Mouse (Mus musculus) heart, postnatal 0 days (tissue): ENCODE results near the gene Atxn2. TPM values are rescaled to one million over a fixed set of nuclear protein-coding genes. Genes with fewer than 3 reads are reported as not detected.

Source experiments
- ATAC-seq: fragments of 200-750 bp; cut with Nextera tagmentation; 2 replicates; pipeline ENCODE4 v1.8.0; 2017; ENCODE audit warnings: low read depth, moderate number of reproducible peaks, moderate library complexity; ENCODE audit not compliant: insufficient read depth
- DNase-seq: peaks from one replicate; pipeline ENCODE4 v3.0.0-alpha.2; 2016; ENCODE audit warnings: low spot score
- H3K27ac ChIP-seq: fragments of 300-500 bp; sonication (generic); 2 replicates; pipeline ENCODE4 v1.5.1; 2014; ENCODE audit warnings: low read depth, mild to moderate bottlenecking
- H3K27me3 ChIP-seq: fragments of 300-500 bp; sonication (generic); 2 replicates; pipeline ENCODE4 v1.6.1; 2014; ENCODE audit warnings: low read length, mixed read lengths; ENCODE audit not compliant: control insufficient read depth, insufficient read depth
- H3K36me3 ChIP-seq: fragments of 300-500 bp; sonication (generic); replicated peaks from 2 replicates; pipeline ENCODE4 v1.6.1; 2014; ENCODE audit warnings: low read length, mixed read lengths; ENCODE audit not compliant: control insufficient read depth, insufficient read depth
- H3K4me1 ChIP-seq: fragments of 300-500 bp; sonication (generic); 2 replicates; pipeline ENCODE4 v1.6.1; 2014; ENCODE audit warnings: antibody characterized with exemption; ENCODE audit not compliant: control insufficient read depth, insufficient read depth
- H3K4me2 ChIP-seq: fragments of 300-500 bp; sonication (generic); 2 replicates; pipeline ENCODE4 v1.6.1; 2014; ENCODE audit warnings: low read depth, mild to moderate bottlenecking, low read length, moderate library complexity
- H3K4me3 ChIP-seq: fragments of 300-500 bp; sonication (generic); 2 replicates; pipeline ENCODE4 v1.5.1; 2014; ENCODE audit warnings: low read depth, low read length
- H3K9ac ChIP-seq: fragments of 300-500 bp; sonication (generic); replicated peaks from 2 replicates; pipeline ENCODE4 v1.6.1; 2014; ENCODE audit warnings: low read depth, low read length, mixed read lengths
- H3K9me3 ChIP-seq: fragments of 300-500 bp; sonication (generic); replicated peaks from 2 replicates; pipeline ENCODE4 v1.6.1; 2016; ENCODE audit warnings: low read length; ENCODE audit not compliant: control insufficient read depth
- CTCF ChIP-seq: IDR thresholded peaks from 2 replicates; pipeline ENCODE4 v1.5.1; 2016; ENCODE audit warnings: antibody characterized with exemption, control low read depth, low read depth
- EP300 ChIP-seq: IDR thresholded peaks from 2 replicates; pipeline ENCODE4 v1.6.1; 2016; ENCODE audit warnings: antibody characterized with exemption, low read depth
- WGBS: fragments of 180-500 bp; shearing (Covaris S2); extraction: QIAGEN DNeasy Blood & Tissue Kit; methylation state at CpG from one replicate; pipeline ENCODE4 v1.1.7; 2014; 5-methylcytosine and 5-hydroxymethylcytosine counted together
- polyA plus RNA-seq: library from polyadenylated mRNA; unstranded; fragments of >200 nt; fragmentation: Nextera tagmentation; extraction: Ambion mirVana; gene quantifications from 2 replicates; pipeline ENCODE4 v1.2.1, GENCODE M21; 2015
- total RNA-seq: library from RNA; depleted of rRNA; stranded (reverse); fragments of >200 nt; gene quantifications from 2 replicates; pipeline ENCODE4 v1.2.3, GENCODE M21; 2014; ENCODE audit warnings: low replicate concordance

Gene Atxn2
- total and polyA plus RNA-seq, 2 experiments from 2014 or later, result 41.2 to 41.7 TPM

GRCm38 (mm10) chr5:121780180-121780579, 69.0 kb downstream of the Atxn2 start:
- TF ChIP-seq EP300, result no peak
- TF ChIP-seq CTCF, result no peak

GRCm38 (mm10) chr5:121782467-121782866, 71.3 kb downstream of the Atxn2 start:
- 55% methylated on average over 4 of the region's 4 CpGs for WGBS
- TF ChIP-seq CTCF (peak; percentile 36; the same call in 1 of the 2 replicates), EP300 (no peak)
- H3K4me2 ChIP-seq, result no peak overlapping the region
- peaks cover 92% of the 10 kb centered on the region for H3K36me3 ChIP-seq
- H3K27ac ChIP-seq, result no peak overlapping the region
- H3K9ac ChIP-seq, result no peak overlapping the region
- H3K4me3 ChIP-seq, result no peak overlapping the region
- no peaks in the 10 kb centered on the region for H3K27me3 ChIP-seq
- ATAC-seq, result no peak
- H3K4me1 ChIP-seq, result no peaks in the 10 kb centered on the region
- H3K9me3 ChIP-seq, result no peaks in the 10 kb centered on the region
- DNase-seq, result no peak

More at GRCm38 (mm10) chr5:121780180-121780579, 69.0 kb downstream of the Atxn2 start:
- Histone ChIP-seq H3K4me1 (no peaks in the 10 kb centered on the region), H3K9ac (no peak overlapping the region), H3K27me3 (no peaks in the 10 kb centered on the region), H3K4me2 (no peak overlapping the region), H3K27ac (no peak overlapping the region), H3K4me3 (no peak overlapping the region), H3K36me3 (peaks cover 75% of the 10 kb centered on the region), H3K9me3 (no peaks in the 10 kb centered on the region)
- 71% methylated on average over 5 of the region's 5 CpGs for WGBS
- DNase-seq (no peak), ATAC-seq (no peak)

GRCm38 (mm10) chr5:121783862-121784500, 72.8 kb downstream of the Atxn2 start:
- Histone ChIP-seq H3K9me3 (no peaks in the 10 kb centered on the region), H3K9ac (no peak overlapping the region), H3K27me3 (no peaks in the 10 kb centered on the region), H3K4me2 (no peak overlapping the region), H3K4me3 (no peak overlapping the region), H3K4me1 (no peaks in the 10 kb centered on the region), H3K27ac (peak overlapping the region; percentile 8; the same call in 1 of the 2 replicates), H3K36me3 (peaks cover 86% of the 10 kb centered on the region)
- WGBS, result 52% methylated on average over 10 of the region's 10 CpGs
- DNase-seq (no peak), ATAC-seq (peak; percentile 44; the same call in 1 of the 2 replicates)
- no peak for TF ChIP-seq CTCF
- no peak for TF ChIP-seq EP300

GRCm38 (mm10) chr5:121791026-121791425, 79.9 kb downstream of the Atxn2 start:
- ATAC-seq, result no peak
- Histone ChIP-seq H3K9me3 (no peaks in the 10 kb centered on the region), H3K9ac (no peak overlapping the region), H3K4me1 (no peaks in the 10 kb centered on the region), H3K27me3 (no peaks in the 10 kb centered on the region), H3K4me3 (no peak overlapping the region), H3K27ac (no peak overlapping the region), H3K4me2 (no peak overlapping the region), H3K36me3 (peaks cover 60% of the 10 kb centered on the region)
- 83% methylated on average over 5 of the region's 5 CpGs for WGBS
- TF ChIP-seq CTCF, result no peak
- TF ChIP-seq EP300, result no peak
- no peak for DNase-seq

GRCm38 (mm10) chr5:121795800-121796199, 84.7 kb downstream of the Atxn2 start:
- DNase-seq (no peak), ATAC-seq (no peak)
- Histone ChIP-seq H3K27me3 (no peaks in the 10 kb centered on the region), H3K27ac (no peak overlapping the region), H3K36me3 (peaks cover 67% of the 10 kb centered on the region), H3K4me1 (no peaks in the 10 kb centered on the region), H3K9me3 (no peaks in the 10 kb centered on the region), H3K9ac (no peak overlapping the region), H3K4me2 (no peak overlapping the region), H3K4me3 (no peak overlapping the region)
- no peak for TF ChIP-seq EP300
- peak; percentile 13 for TF ChIP-seq CTCF
- 87% methylated on average over 3 of the region's 3 CpGs for WGBS

- H3K4me1 ChIP-seq, result no peaks in the 10 kb centered on the region
- H3K27me3 ChIP-seq, result no peaks in the 10 kb centered on the region
- H3K9ac ChIP-seq, result no peak overlapping the region
- WGBS, result 88% methylated on average over 2 of the region's 2 CpGs
- TF ChIP-seq EP300, result no peak
- peak; percentile 13; the same call in 1 of the 2 replicates for TF ChIP-seq CTCF
- no peaks in the 10 kb centered on the region for H3K9me3 ChIP-seq
- no peak for DNase-seq
- peaks cover 86% of the 10 kb centered on the region for H3K36me3 ChIP-seq
- ATAC-seq, result no peak
- no peak overlapping the region for H3K4me2 ChIP-seq
- H3K4me3 ChIP-seq, result no peak overlapping the region
- no peak overlapping the region for H3K27ac ChIP-seq
Measured at GRCm38 (mm10) chr5:121798447-121798846, 87.3 kb downstream of the Atxn2 start.
